Mouse (Mus musculus) CH12.LX (cell line): ENCODE measurements at regions not wholly inside any gene's neighbourhood (a gene's known extent, or its start where the extent isn't known, plus 50 kb on each side); places are given as distances from the start of the nearest gene placed in this dataset.

ENCODE experiments used
- DNase-seq: peaks from one replicate; pipeline ENCODE4 v3.0.0-alpha.2; 2013; ENCODE audit errors: extremely low read depth
- H3K27ac ChIP-seq: 2 replicates; pipeline ENCODE4 v1.5.1; 2012; ENCODE audit warnings: low read depth, mild to moderate bottlenecking, control low read depth, moderate library complexity; ENCODE audit not compliant: insufficient read depth
- H3K27me3 ChIP-seq: replicated peaks from 2 replicates; pipeline ENCODE3; 2012; ENCODE audit warnings: inconsistent platforms
- H3K36me3 ChIP-seq, 2 experiments: replicated peaks in 1 of 2; 2 replicates each; pipeline versions ENCODE3 to v1.6.1; 2012; ENCODE audit warnings: inconsistent platforms in 1 of 2, low read length in 1 of 2, mild to moderate bottlenecking in 1 of 2, mixed read lengths in 1 of 2, moderate library complexity in 1 of 2; ENCODE audit not compliant: control insufficient read depth in 1 of 2, insufficient read depth in 1 of 2
- H3K4me1 ChIP-seq, 2 experiments: 2 replicates each; pipeline ENCODE4 v1.6.1; 2012; ENCODE audit warnings: inconsistent platforms in 1 of 2, moderate library complexity in 1 of 2; ENCODE audit not compliant: insufficient read depth in 2 of 2, control insufficient read depth in 1 of 2
- H3K4me2 ChIP-seq: 2 replicates; pipeline ENCODE4 v1.6.1; 2012; ENCODE audit warnings: low read depth, mild to moderate bottlenecking, control low read depth; ENCODE audit not compliant: poor library complexity, insufficient read depth, severe bottlenecking
- H3K4me3 ChIP-seq, 3 experiments: fragments of 150-350 bp in 1 of 3; sonication (generic) in 1 of 3; replicated peaks in 1 of 3; 2 replicates each; pipeline versions ENCODE3 to v1.5.1; 2011 to 2012; ENCODE audit warnings: low read depth in 2 of 3, low read length in 2 of 3, mild to moderate bottlenecking in 2 of 3, moderate library complexity in 2 of 3, control low read depth in 1 of 3, improper control_type of control experiment in 1 of 3, inconsistent platforms in 1 of 3, mixed read lengths in 1 of 3; ENCODE audit not compliant: poor library complexity in 1 of 3
- H3K79me2 ChIP-seq: replicated peaks from 2 replicates; pipeline ENCODE4 v1.6.1; 2012; ENCODE audit warnings: mild to moderate bottlenecking, moderate library complexity; ENCODE audit not compliant: control insufficient read depth, poor library complexity, insufficient read depth, severe bottlenecking; ENCODE audit errors: extremely low read depth
- H3K9ac ChIP-seq: 2 replicates; pipeline ENCODE4 v1.6.1; 2012; ENCODE audit warnings: low read depth, mild to moderate bottlenecking, control low read depth, moderate library complexity; ENCODE audit not compliant: insufficient read depth
- H3K9me3 ChIP-seq: replicated peaks from 2 replicates; pipeline ENCODE3; 2012; ENCODE audit warnings: low read length, inconsistent platforms, mixed read lengths
- CHD1 ChIP-seq: IDR thresholded peaks from 2 replicates; pipeline ENCODE4 v1.6.1; 2012; ENCODE audit warnings: low read depth, low read length, improper control_type of control experiment, inconsistent platforms
- CTCF ChIP-seq, 2 experiments: IDR thresholded peaks in 1 of 2; conservative IDR thresholded peaks in 1 of 2; 2 replicates each; pipeline ENCODE4 v1.5.1; 2011 to 2012; ENCODE audit warnings: low read depth in 2 of 2, low read length in 2 of 2, improper control_type of control experiment in 1 of 2, inconsistent platforms in 1 of 2, mild to moderate bottlenecking in 1 of 2, moderate library complexity in 1 of 2
- GABPA ChIP-seq: IDR thresholded peaks from 2 replicates; pipeline ENCODE4 v1.6.1; 2012; ENCODE audit warnings: low read depth, low read length, improper control_type of control experiment, inconsistent platforms; ENCODE audit not compliant: insufficient replicate concordance
- HCFC1 ChIP-seq: IDR thresholded peaks from 2 replicates; pipeline ENCODE4 v1.6.1; 2012; ENCODE audit warnings: low read depth, mild to moderate bottlenecking, inconsistent platforms, low read length, improper control_type of control experiment
- MAFK ChIP-seq: IDR thresholded peaks from 2 replicates; pipeline ENCODE4 v1.6.1; 2011; ENCODE audit warnings: low read length, improper control_type of control experiment; ENCODE audit not compliant: insufficient replicate concordance
- MAX ChIP-seq: IDR thresholded peaks from 2 replicates; pipeline ENCODE4 v1.6.1; 2011; ENCODE audit warnings: low read length, improper control_type of control experiment
- MAZ ChIP-seq: IDR thresholded peaks from 2 replicates; pipeline ENCODE4 v1.6.1; 2012; ENCODE audit warnings: low read depth, mild to moderate bottlenecking, inconsistent platforms, low read length, improper control_type of control experiment, moderate library complexity
- POLR2A ChIP-seq: IDR thresholded peaks from 2 replicates; pipeline ENCODE4 v1.6.1; 2011; ENCODE audit warnings: low read depth, mild to moderate bottlenecking, improper control_type of control experiment, low read length
- RAD21 ChIP-seq: IDR thresholded peaks from 2 replicates; pipeline ENCODE4 v1.6.1; 2011; ENCODE audit warnings: low read depth, mild to moderate bottlenecking, low read length, improper control_type of control experiment, moderate library complexity
- RCOR1 ChIP-seq: conservative IDR thresholded peaks from 2 replicates; pipeline ENCODE4 v1.6.1; 2012; ENCODE audit warnings: low read depth, mild to moderate bottlenecking, inconsistent platforms, low read length, improper control_type of control experiment
- TBP ChIP-seq: conservative IDR thresholded peaks from 2 replicates; pipeline ENCODE4 v1.6.1; 2011; ENCODE audit warnings: low read depth, low read length, improper control_type of control experiment
- TCF12 ChIP-seq: IDR thresholded peaks from 2 replicates; pipeline ENCODE4 v1.6.1; 2014; ENCODE audit warnings: low read depth, mild to moderate bottlenecking, inconsistent platforms, low read length, improper control_type of control experiment
- ZKSCAN1 ChIP-seq: IDR thresholded peaks from 2 replicates; pipeline ENCODE4 v1.6.1; 2012; ENCODE audit warnings: low read depth, inconsistent platforms, low read length, improper control_type of control experiment, borderline replicate concordance
- ZMIZ1 ChIP-seq: IDR thresholded peaks from 2 replicates; pipeline ENCODE4 v1.6.1; 2012; ENCODE audit warnings: low read depth, mild to moderate bottlenecking, inconsistent platforms, low read length, improper control_type of control experiment
- ZNF384 ChIP-seq: IDR thresholded peaks from 2 replicates; pipeline ENCODE4 v1.6.1; 2012; ENCODE audit warnings: low read depth, low read length, improper control_type of control experiment, inconsistent platforms
- dilution Hi-C: fragments of 300-500 bp; cut with MboI; formaldehyde crosslinking; loops from 2 replicates; pipeline ENCODE4 v1.14.3; 2020; ENCODE audit warnings: low sequenced_read_pairs; ENCODE audit not compliant: extremely low pct_unique_long_range_greater_than_20kb, extremely low pct_ligation_motif_present
- in situ Hi-C: fragments of 300-500 bp; cut with MboI; formaldehyde crosslinking; loops from 3 replicates; pipeline ENCODE4 v1.14.3; 2019; ENCODE audit warnings: low sequenced_read_pairs, low pct_ligation_motif_present, low pct_unique_long_range_greater_than_20kb, mixed read lengths

DNA sequence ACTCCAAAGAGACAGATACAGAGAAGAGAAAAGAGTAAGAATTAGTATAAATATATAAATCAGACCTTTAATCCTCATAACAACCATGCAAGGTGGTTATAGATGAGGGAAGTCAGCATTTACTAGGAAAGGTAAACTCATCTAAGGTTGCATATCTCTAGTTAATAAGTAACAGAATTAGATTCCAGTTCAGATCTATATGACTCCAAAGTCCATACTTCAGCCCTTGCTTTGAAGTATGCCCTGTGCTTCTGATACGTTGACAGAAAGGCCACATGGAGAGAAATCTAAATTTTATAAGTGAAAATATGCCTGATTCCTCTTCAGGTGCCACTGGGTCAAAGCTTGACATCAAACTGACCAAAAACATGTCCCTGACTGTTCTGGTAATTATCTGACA, 414.7 kb upstream of the Acvr2a start:
- dilution Hi-C loops (no loop called here), in situ Hi-C loops (no loop called here)
- Histone ChIP-seq H3K4me2 (no peak overlapping the region), H3K4me3 (no peak overlapping the region), H3K27me3 (no peaks in the 10 kb centered on the region), H3K9ac (no peak overlapping the region), H3K79me2 (no peaks in the 10 kb centered on the region), H3K9me3 (peaks cover 4% of the 10 kb centered on the region), H3K27ac (no peak overlapping the region), H3K4me1 (no peaks in the 10 kb centered on the region), H3K36me3 (no peaks in the 10 kb centered on the region)
- no peak for TF ChIP-seq ZKSCAN1
- no peak for TF ChIP-seq CTCF (conservative IDR thresholded peaks at IDR 0.05 in 1 of 2, IDR thresholded peaks at IDR 0.05 in 1 of 2; ENCODE audit: low read depth in 2 of 2, low read length in 2 of 2)
- TF ChIP-seq CHD1: no peak
- no peak for TF ChIP-seq MAX
- no peak for TF ChIP-seq HCFC1
- no peak for TF ChIP-seq RCOR1
- no peak for DNase-seq

DNA sequence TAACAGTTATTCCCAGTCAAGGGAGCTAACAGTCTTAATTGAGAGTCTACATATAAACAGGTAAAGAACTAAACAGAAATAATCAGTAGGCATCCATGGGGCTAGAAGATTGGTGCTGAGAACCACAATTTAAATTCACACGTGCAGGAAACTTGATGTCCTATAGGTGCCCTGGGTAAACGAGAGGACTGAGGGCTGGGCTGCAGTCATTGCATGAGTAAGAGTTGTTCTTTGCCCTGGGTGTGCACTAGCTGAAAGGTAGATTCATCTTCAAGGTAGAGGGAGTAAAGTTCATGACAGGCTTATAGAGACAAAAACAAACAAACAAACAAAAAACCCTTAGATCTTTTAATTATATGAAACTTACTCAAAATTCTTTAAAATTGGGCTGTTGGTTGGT, 411.1 kb upstream of the Acvr2a start:
- Histone ChIP-seq H3K36me3 (no peaks in the 10 kb centered on the region), H3K4me3 (no peak overlapping the region), H3K27ac (no peak overlapping the region), H3K79me2 (no peaks in the 10 kb centered on the region), H3K9me3 (peaks cover 7% of the 10 kb centered on the region), H3K27me3 (no peaks in the 10 kb centered on the region), H3K4me2 (no peak overlapping the region), H3K4me1 (no peaks in the 10 kb centered on the region), H3K9ac (no peak overlapping the region)
- no peak for DNase-seq
- in situ Hi-C loops: no loop called here
- dilution Hi-C loops: no loop called here
- TF ChIP-seq ZNF384: no peak
- no peak for TF ChIP-seq CHD1
- TF ChIP-seq GABPA: no peak
- no peak for TF ChIP-seq MAX
- TF ChIP-seq RCOR1: no peak
- TF ChIP-seq MAZ: no peak
- no peak for TF ChIP-seq ZMIZ1
- TF ChIP-seq POLR2A: no peak
- TF ChIP-seq RAD21: no peak
- no peak for TF ChIP-seq TBP

DNA sequence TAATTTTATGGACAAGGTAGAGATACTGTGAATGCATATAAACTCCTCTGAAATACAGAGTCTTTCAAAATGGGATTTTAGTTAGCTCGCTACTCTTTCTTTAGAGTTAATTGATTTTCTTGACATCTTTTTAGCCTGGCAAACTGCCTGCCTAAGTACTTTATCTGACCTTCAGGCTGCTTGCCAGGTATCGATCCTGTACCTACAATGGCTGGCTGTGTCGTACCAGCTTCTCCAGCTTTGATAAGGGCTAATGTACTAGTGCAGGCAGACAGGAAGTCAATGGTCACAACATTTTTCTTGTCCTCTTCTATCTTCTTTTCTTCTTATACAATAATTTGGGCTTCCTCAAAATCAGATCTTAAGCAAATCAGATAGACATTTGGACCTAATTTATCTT, 409.4 kb upstream of the Acvr2a start:
- TF ChIP-seq MAFK (no peak), TCF12 (no peak), RCOR1 (no peak)
- dilution Hi-C loops: no loop called here
- Histone ChIP-seq H3K27ac (no peak overlapping the region), H3K4me1 (no peaks in the 10 kb centered on the region), H3K79me2 (no peaks in the 10 kb centered on the region), H3K4me3 (no peak overlapping the region), H3K9me3 (peaks cover 8% of the 10 kb centered on the region), H3K4me2 (no peak overlapping the region), H3K36me3 (no peaks in the 10 kb centered on the region), H3K27me3 (no peaks in the 10 kb centered on the region), H3K9ac (no peak overlapping the region)
- no peak for DNase-seq
- in situ Hi-C loops: no loop called here
